Mouse (Mus musculus): ENCODE data around the gene Gm45711. TPM values are rescaled to one million over a fixed set of nuclear protein-coding genes. Genes with fewer than 3 reads are reported as not detected.
A peak's percentile ranks its signal among the peaks of the same experiment; 100 is the strongest.
"Not testable (repeated sequence)": the region's sequence is repeated elsewhere in the genome, so short reads cannot be mapped to it uniquely, and the experiment has no call there.

The Gm45711 gene
- polyA plus RNA-seq (2014; fragmentation: Nextera tagmentation; extraction: Ambion mirVana), result not detected in 2 replicates

DNA sequence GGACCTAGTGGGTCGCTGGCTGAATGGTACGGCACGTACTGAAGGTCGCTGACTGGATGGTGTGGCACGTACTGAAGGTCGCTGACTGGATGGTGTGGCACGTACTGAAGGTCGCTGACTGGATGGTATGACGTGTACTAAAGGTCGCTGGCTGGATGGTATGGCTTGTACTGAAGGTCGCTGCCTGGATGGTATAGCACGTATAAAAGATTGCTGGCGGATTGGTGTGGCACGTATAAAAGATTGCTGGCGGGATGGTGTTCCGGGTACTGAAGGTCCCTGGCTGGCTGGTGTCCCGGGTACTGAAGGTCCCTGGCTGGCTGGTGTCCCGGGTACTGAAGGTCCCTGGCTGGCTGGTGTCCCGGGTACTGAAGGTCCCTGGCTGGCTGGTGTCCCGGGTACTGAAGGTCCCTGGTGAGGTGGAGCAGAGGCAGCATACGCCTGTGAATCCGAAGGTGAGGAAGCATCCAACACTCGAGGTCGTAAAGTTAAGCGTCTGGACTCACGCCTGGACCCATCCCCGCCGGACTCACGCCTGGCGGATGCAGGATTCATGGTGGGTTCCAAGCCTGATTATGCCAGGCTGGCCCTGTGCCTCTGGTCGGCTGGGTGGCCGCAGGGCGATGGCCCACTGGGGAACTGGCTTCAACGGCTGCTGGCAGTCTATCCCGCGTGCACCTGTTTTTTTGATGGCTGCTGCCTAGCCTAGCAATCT lies at the start of gene Gm45711, which contains the start of gene Cmtm1:
TSS of gene Gm45711 (minus strand) at position 641 of the 715 bp plus-strand sequence.
TSS of gene Cmtm1 (minus strand) at position 705 of the 715 bp plus-strand sequence.
- ATAC-seq (replicated peaks; ENCODE audit: insufficient number of reproducible peaks, low FRiP score, low TSS enrichment); H3K4me3 ChIP-seq (ENCODE audit: low read depth, low read length); H3K4me1 ChIP-seq (ENCODE audit: control insufficient read depth, insufficient read depth, low read length); H3K9ac ChIP-seq (ENCODE audit: low read depth, low read length); H3K9me3 ChIP-seq (replicated peaks; ENCODE audit: control insufficient read depth, low read length); H3K36me3 ChIP-seq (ENCODE audit: control insufficient read depth, insufficient read depth, low read length); H3K27me3 ChIP-seq (ENCODE audit: control insufficient read depth, insufficient read depth, low read length); H3K4me2 ChIP-seq; H3K27ac ChIP-seq (ENCODE audit: low read depth, low read length): not testable (repeated sequence)
- 73% methylated on average over 36 of the region's 36 CpGs for WGBS (ENCODE audit: insufficient replicate concordance)

- no peak for ATAC-seq (replicated peaks; ENCODE audit: insufficient number of reproducible peaks, low FRiP score, low TSS enrichment)
- no peak overlapping the region for H3K4me3 ChIP-seq (ENCODE audit: low read depth, low read length)
- H3K9ac ChIP-seq (ENCODE audit: low read depth, low read length), result no peak overlapping the region
- no peaks in the 10 kb centered on the region for H3K9me3 ChIP-seq (replicated peaks; ENCODE audit: control insufficient read depth, low read length)
- H3K27me3 ChIP-seq (ENCODE audit: control insufficient read depth, insufficient read depth, low read length), result no peaks in the 10 kb centered on the region
- WGBS (ENCODE audit: insufficient replicate concordance), result 77% methylated on average over 3 of the region's 3 CpGs
- no peak overlapping the region for H3K4me2 ChIP-seq
- no peak overlapping the region for H3K27ac ChIP-seq (ENCODE audit: low read depth, low read length)
- 0 out of 2 replicates have a peak, but pooled peaks cover 5% of the 10 kb centered on the region for H3K36me3 ChIP-seq (ENCODE audit: control insufficient read depth, insufficient read depth, low read length)
- H3K4me1 ChIP-seq (ENCODE audit: control insufficient read depth, insufficient read depth, low read length), result no peaks in the 10 kb centered on the region
These were observed 48.8 kb upstream of the Gm45711 start for GRCm38 (mm10) chr8:104358637-104359036.

- Histone ChIP-seq H3K4me3 (ENCODE audit: low read depth, low read length) (no peak overlapping the region), H3K4me2 (no peak overlapping the region), H3K27ac (ENCODE audit: low read depth, low read length) (no peak overlapping the region), H3K9ac (ENCODE audit: low read depth, low read length) (no peak overlapping the region), H3K27me3 (ENCODE audit: control insufficient read depth, insufficient read depth, low read length) (no peaks in the 10 kb centered on the region), H3K9me3 (replicated peaks; ENCODE audit: control insufficient read depth, low read length) (no peaks in the 10 kb centered on the region), H3K4me1 (ENCODE audit: control insufficient read depth, insufficient read depth, low read length) (no peaks in the 10 kb centered on the region), H3K36me3 (ENCODE audit: control insufficient read depth, insufficient read depth, low read length) (0 out of 2 replicates have a peak, but pooled peaks cover 5% of the 10 kb centered on the region)
- ATAC-seq (replicated peaks; ENCODE audit: insufficient number of reproducible peaks, low FRiP score, low TSS enrichment), result no peak
- WGBS (ENCODE audit: insufficient replicate concordance), result 91% methylated on average over 10 of the region's 10 CpGs
These were observed 44.6 kb upstream of the Gm45711 start for GRCm38 (mm10) chr8:104354504-104354903.

DNA sequence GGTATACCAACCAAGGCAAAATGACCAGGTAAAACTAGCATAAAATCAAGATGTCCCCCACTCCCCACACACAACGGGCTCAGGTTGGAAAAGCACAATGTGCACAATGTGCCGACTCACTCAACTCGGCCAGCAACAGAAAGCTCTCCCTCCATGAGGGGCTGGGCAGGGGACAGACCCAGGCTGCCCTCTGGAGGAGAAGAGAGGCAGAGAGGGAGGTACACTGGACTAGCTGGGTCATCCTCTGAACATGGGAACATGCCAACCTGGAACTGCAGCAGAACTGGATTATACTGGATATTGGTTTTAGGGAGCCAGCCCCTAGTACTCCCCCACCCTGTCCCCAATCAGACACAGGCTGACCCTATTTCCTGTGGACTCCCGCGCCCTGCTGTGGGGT lies 43.3 kb upstream of the Gm45711 start:
- Histone ChIP-seq H3K27ac (ENCODE audit: low read depth, low read length) (no peak overlapping the region), H3K4me2 (no peak overlapping the region), H3K4me3 (ENCODE audit: low read depth, low read length) (no peak overlapping the region), H3K4me1 (ENCODE audit: control insufficient read depth, insufficient read depth, low read length) (0 out of 2 replicates have a peak, but pooled peaks cover 6% of the 10 kb centered on the region), H3K36me3 (ENCODE audit: control insufficient read depth, insufficient read depth, low read length) (0 out of 2 replicates have a peak, but pooled peaks cover 5% of the 10 kb centered on the region), H3K9ac (ENCODE audit: low read depth, low read length) (no peak overlapping the region), H3K9me3 (replicated peaks; ENCODE audit: control insufficient read depth, low read length) (no peaks in the 10 kb centered on the region), H3K27me3 (ENCODE audit: control insufficient read depth, insufficient read depth, low read length) (no peaks in the 10 kb centered on the region)
- no peak for ATAC-seq (replicated peaks; ENCODE audit: insufficient number of reproducible peaks, low FRiP score, low TSS enrichment)
- WGBS (ENCODE audit: insufficient replicate concordance), result 58% methylated on average over 5 of the region's 5 CpGs

GRCm38 (mm10) chr8:104350047-104350446 lies 40.2 kb upstream of the Gm45711 start:
- 0 out of 2 replicates have a peak, but pooled peaks cover 6% of the 10 kb centered on the region for H3K4me1 ChIP-seq (ENCODE audit: control insufficient read depth, insufficient read depth, low read length)
- 80% methylated on average over 12 of the region's 13 CpGs for WGBS (ENCODE audit: insufficient replicate concordance)
- H3K4me2 ChIP-seq, result no peak overlapping the region
- ATAC-seq (replicated peaks; ENCODE audit: insufficient number of reproducible peaks, low FRiP score, low TSS enrichment), result no peak
- no peak overlapping the region for H3K9ac ChIP-seq (ENCODE audit: low read depth, low read length)
- no peak overlapping the region for H3K27ac ChIP-seq (ENCODE audit: low read depth, low read length)
- peaks cover 9% of the 10 kb centered on the region; the same call in 1 of the 2 replicates for H3K36me3 ChIP-seq (ENCODE audit: control insufficient read depth, insufficient read depth, low read length)
- H3K9me3 ChIP-seq (replicated peaks; ENCODE audit: control insufficient read depth, low read length), result no peaks in the 10 kb centered on the region
- no peaks in the 10 kb centered on the region for H3K27me3 ChIP-seq (ENCODE audit: control insufficient read depth, insufficient read depth, low read length)
- no peak overlapping the region for H3K4me3 ChIP-seq (ENCODE audit: low read depth, low read length)

DNA sequence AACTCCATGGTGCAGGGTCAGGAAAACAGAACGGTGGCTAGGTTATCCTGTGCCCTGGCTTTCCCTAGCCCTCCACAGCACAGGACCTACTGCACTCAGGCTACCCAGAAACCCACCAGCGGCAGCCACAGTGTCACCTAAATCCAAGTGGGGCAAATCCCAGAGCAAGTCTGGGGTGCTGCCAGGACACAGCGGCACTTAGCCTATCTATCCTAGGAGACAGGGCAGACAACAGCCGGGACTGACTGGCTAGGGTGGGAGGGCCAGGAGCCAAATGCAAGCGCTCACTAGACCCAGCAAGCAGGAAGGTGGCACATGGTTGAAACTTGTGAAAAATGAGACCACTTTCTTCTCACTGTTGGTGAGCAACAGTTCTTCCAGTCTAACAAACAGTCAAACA lies 39.1 kb upstream of the Gm45711 start:
- 54% methylated on average over 5 of the region's 5 CpGs for WGBS (ENCODE audit: insufficient replicate concordance)
- 0 out of 2 replicates have a peak, but pooled peaks cover 6% of the 10 kb centered on the region for H3K4me1 ChIP-seq (ENCODE audit: control insufficient read depth, insufficient read depth, low read length)
- H3K4me3 ChIP-seq (ENCODE audit: low read depth, low read length), result no peak overlapping the region
- H3K9me3 ChIP-seq (replicated peaks; ENCODE audit: control insufficient read depth, low read length), result no peaks in the 10 kb centered on the region
- ATAC-seq (replicated peaks; ENCODE audit: insufficient number of reproducible peaks, low FRiP score, low TSS enrichment), result no peak
- H3K27ac ChIP-seq (ENCODE audit: low read depth, low read length), result no peak overlapping the region; the same call in 1 of the 2 replicates
- H3K4me2 ChIP-seq, result no peak overlapping the region
- peaks cover 4% of the 10 kb centered on the region; the same call in 1 of the 2 replicates for H3K36me3 ChIP-seq (ENCODE audit: control insufficient read depth, insufficient read depth, low read length)
- peak overlapping the region; percentile 11; the same call in 1 of the 2 replicates for H3K9ac ChIP-seq (ENCODE audit: low read depth, low read length)
- H3K27me3 ChIP-seq (ENCODE audit: control insufficient read depth, insufficient read depth, low read length), result no peaks in the 10 kb centered on the region

DNA sequence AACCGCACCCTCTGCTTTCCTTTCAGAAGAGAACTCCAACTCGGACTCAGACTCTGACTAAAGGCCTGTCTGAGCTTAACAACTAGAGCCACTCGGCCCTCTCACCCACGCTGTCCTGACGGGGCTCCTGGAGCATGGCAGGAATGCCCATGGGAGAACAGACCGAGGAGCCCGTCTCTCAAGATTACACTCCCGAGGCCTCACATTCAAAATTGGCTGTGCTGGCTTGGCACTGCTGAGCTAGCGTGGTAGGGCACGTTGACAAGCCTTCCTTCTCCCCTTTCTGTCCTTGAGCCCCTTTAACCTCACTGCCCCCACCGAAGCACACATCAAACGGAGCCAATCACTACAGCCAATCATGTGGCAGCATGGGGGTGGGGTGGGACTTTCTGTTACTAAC lies 36.8 kb upstream of the Gm45711 start:
- H3K4me3 ChIP-seq (ENCODE audit: low read depth, low read length), result no peak overlapping the region
- no peak overlapping the region for H3K27ac ChIP-seq (ENCODE audit: low read depth, low read length)
- ATAC-seq (replicated peaks; ENCODE audit: insufficient number of reproducible peaks, low FRiP score, low TSS enrichment), result no peak
- WGBS (ENCODE audit: insufficient replicate concordance), result 46% methylated on average over 12 of the region's 12 CpGs
- no peaks in the 10 kb centered on the region for H3K9me3 ChIP-seq (replicated peaks; ENCODE audit: control insufficient read depth, low read length)
- no peak overlapping the region for H3K9ac ChIP-seq (ENCODE audit: low read depth, low read length)
- peaks cover 4% of the 10 kb centered on the region; the same call in 1 of the 2 replicates for H3K36me3 ChIP-seq (ENCODE audit: control insufficient read depth, insufficient read depth, low read length)
- no peaks in the 10 kb centered on the region for H3K27me3 ChIP-seq (ENCODE audit: control insufficient read depth, insufficient read depth, low read length)
- H3K4me1 ChIP-seq (ENCODE audit: control insufficient read depth, insufficient read depth, low read length), result peaks cover 11% of the 10 kb centered on the region; the same call in 1 of the 2 replicates
- no peak overlapping the region for H3K4me2 ChIP-seq

DNA sequence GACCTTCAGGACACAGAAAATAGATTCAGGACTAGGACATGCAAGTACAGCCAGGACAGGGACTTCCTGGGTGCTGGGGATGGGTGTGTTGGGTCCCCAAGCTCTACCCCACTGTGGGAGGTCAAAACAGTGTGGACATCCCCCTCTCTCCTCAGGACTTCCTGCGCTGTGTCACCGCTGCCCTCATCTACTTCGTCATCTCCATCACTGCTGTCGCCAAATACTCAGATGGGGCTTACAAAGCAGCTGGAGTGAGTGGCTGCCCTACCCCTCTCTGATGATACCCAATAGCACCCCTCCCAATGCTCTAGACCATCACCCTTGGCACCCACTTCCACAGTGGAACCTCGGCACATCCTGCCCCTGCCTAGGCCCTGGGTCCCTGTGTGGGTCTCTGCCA lies 34.7 kb upstream of the Gm45711 start:
- WGBS (ENCODE audit: insufficient replicate concordance), result 85% methylated on average over 5 of the region's 5 CpGs
- no peak overlapping the region for H3K4me3 ChIP-seq (ENCODE audit: low read depth, low read length)
- H3K27ac ChIP-seq (ENCODE audit: low read depth, low read length), result no peak overlapping the region
- ATAC-seq (replicated peaks; ENCODE audit: insufficient number of reproducible peaks, low FRiP score, low TSS enrichment), result no peak
- no peaks in the 10 kb centered on the region for H3K9me3 ChIP-seq (replicated peaks; ENCODE audit: control insufficient read depth, low read length)
- no peak overlapping the region; the same call in 1 of the 2 replicates for H3K9ac ChIP-seq (ENCODE audit: low read depth, low read length)
- no peaks in the 10 kb centered on the region for H3K27me3 ChIP-seq (ENCODE audit: control insufficient read depth, insufficient read depth, low read length)
- H3K4me1 ChIP-seq (ENCODE audit: control insufficient read depth, insufficient read depth, low read length), result peaks cover 11% of the 10 kb centered on the region; the same call in 1 of the 2 replicates
- no peak overlapping the region for H3K4me2 ChIP-seq
- peaks cover 4% of the 10 kb centered on the region; the same call in 1 of the 2 replicates for H3K36me3 ChIP-seq (ENCODE audit: control insufficient read depth, insufficient read depth, low read length)

Measured in heart, embryonic 11.5 days (tissue).